ENCODE assay signal across 18 mouse cellular contexts in genomic region chr2:173119023-173119944, GRCm38 (mm10). TPM values are rescaled to one million over a fixed set of nuclear protein-coding genes. Genes with fewer than 3 reads are reported as not detected.
A peak's percentile ranks its signal among the peaks of the same experiment; 100 is the strongest.
DNase-seq lines count a peak whose midpoint lies in the region; ATAC-seq and TF ChIP-seq lines count a peak whose summit lies in the region.
"Had no signal": no experiment of that assay in that cellular context is flagged by ENCODE, and none has a peak within 500 bp of the region (broad histone marks: within the 10 kb centered on the region; RNA-seq: fewer than 3 reads in every experiment).

Ctcfl (minus strand) TSS chr2:173119525.

- 0 out of 2 replicates have a peak, but pooled peaks have one; percentile 10 for TF ChIP-seq CTCF in kidney, adult 2 months (conservative IDR thresholded peaks at IDR 0.05; ENCODE audit: insufficient read depth, insufficient read length, low read depth, low read length)
- TF ChIP-seq CTCF in intestine, postnatal 0 days (IDR thresholded peaks at IDR 0.05; ENCODE audit: low read depth) = peak; percentile 33

- H3K4me1 ChIP-seq in kidney, adult 2 months (ENCODE audit: control insufficient read depth, insufficient read depth, low read length) = peaks cover 7% of the 10 kb centered on the region; the same call in 1 of the 2 replicates
- H3K4me1 ChIP-seq in intestine, postnatal 0 days (replicated peaks; ENCODE audit: control insufficient read depth, insufficient read depth, low read length) = no peaks in the 10 kb centered on the region
- no peaks in the 10 kb centered on the region for H3K4me1 ChIP-seq in stomach, embryonic 15.5 days
- H3K4me1 ChIP-seq: neural tube, embryonic 12.5 days had no signal

- H3K36me3 ChIP-seq in kidney, adult 2 months (ENCODE audit: control insufficient read depth, insufficient read depth, low read length) = no peaks in the 10 kb centered on the region
- no peaks in the 10 kb centered on the region for H3K36me3 ChIP-seq in intestine, postnatal 0 days (ENCODE audit: control insufficient read depth, insufficient read depth)
- no peaks in the 10 kb centered on the region for H3K36me3 ChIP-seq in stomach, embryonic 15.5 days
- H3K36me3 ChIP-seq: limb, embryonic 15.5 days; neural tube, embryonic 12.5 days had no signal

- no peak for TF ChIP-seq POLR2A in kidney, adult 2 months (IDR thresholded peaks at IDR 0.05; ENCODE audit: low read depth, low read length)

- H3K27me3 ChIP-seq in kidney, adult 2 months (replicated peaks; ENCODE audit: control insufficient read depth, insufficient read depth, low read length) = no peaks in the 10 kb centered on the region
- H3K27me3 ChIP-seq in intestine, postnatal 0 days (replicated peaks; ENCODE audit: control insufficient read depth, insufficient read depth, low read length) = no peaks in the 10 kb centered on the region
- H3K27me3 ChIP-seq in stomach, embryonic 15.5 days (replicated peaks) = no peaks in the 10 kb centered on the region; the same call in 1 of the 2 replicates
- H3K27me3 ChIP-seq: limb, embryonic 15.5 days; neural tube, embryonic 12.5 days had no signal

- DNase-seq in kidney, adult 2 months = no peak
- no peak for DNase-seq in kidney, adult 9 months
- peak; percentile 76 for DNase-seq in R1 (ENCODE audit: low read depth, low spot score)
- DNase-seq in adrenal gland, postnatal 25 days = no peak
- no peak for DNase-seq in heart, adult 9 months (ENCODE audit: low spot score in 2 of 2)
- DNase-seq: B cell, adult 2 months; cerebellum, adult 9-10 months; gastrocnemius, postnatal 36 days; heart, postnatal 10 days had no signal

- no peaks in the 10 kb centered on the region for H3K9me3 ChIP-seq in intestine, postnatal 0 days (ENCODE audit: control insufficient read depth)
- H3K9me3 ChIP-seq in stomach, embryonic 15.5 days = no peaks in the 10 kb centered on the region
- H3K9me3 ChIP-seq: limb, embryonic 15.5 days; neural tube, embryonic 12.5 days had no signal

- H3K9ac ChIP-seq in intestine, postnatal 0 days (ENCODE audit: low read depth, low read length) = no peak within 1 kb of the TSS
- H3K9ac ChIP-seq in stomach, embryonic 15.5 days = no peak within 1 kb of the TSS
- H3K9ac ChIP-seq: limb, embryonic 15.5 days; neural tube, embryonic 12.5 days had no signal

- H3K4me2 ChIP-seq in intestine, postnatal 0 days (replicated peaks; ENCODE audit: low read depth) = no peak within 1 kb of the TSS
- no peak within 1 kb of the TSS for H3K4me2 ChIP-seq in stomach, embryonic 15.5 days
- H3K4me2 ChIP-seq: limb, embryonic 15.5 days; neural tube, embryonic 12.5 days had no signal

- 88% methylated on average over 35 of the region's 35 CpGs for WGBS in kidney, adult 2 months
- 89% methylated on average over 35 of the region's 35 CpGs for WGBS in intestine, postnatal 0 days
- 81% methylated on average over 35 of the region's 35 CpGs for WGBS in stomach, embryonic 15.5 days

- H3K4me3 ChIP-seq in kidney, adult 2 months (ENCODE audit: insufficient read depth, low read depth, low read length) = no peak within 1 kb of the TSS
- no peak within 1 kb of the TSS for H3K4me3 ChIP-seq in intestine, postnatal 0 days (ENCODE audit: low read depth, low read length)
- no peak within 1 kb of the TSS for H3K4me3 ChIP-seq in stomach, embryonic 15.5 days (replicated peaks)
- H3K4me3 ChIP-seq: left cerebral cortex, adult 2 months; limb, embryonic 15.5 days; neural tube, embryonic 12.5 days had no signal

- H3K27ac ChIP-seq in kidney, adult 2 months (ENCODE audit: insufficient read depth, low read depth, low read length) = no peak within 1 kb of the TSS
- H3K27ac ChIP-seq in intestine, postnatal 0 days (ENCODE audit: low read depth, low read length) = no peak within 1 kb of the TSS
- no peak within 1 kb of the TSS for H3K27ac ChIP-seq in stomach, embryonic 15.5 days
- H3K27ac ChIP-seq: hindbrain, postnatal 0 days; left cerebral cortex, adult 2 months; limb, embryonic 15.5 days; neural tube, embryonic 12.5 days had no signal

- no peak; the same call in 1 of the 2 replicates for ATAC-seq in intestine, postnatal 0 days
- ATAC-seq in stomach, embryonic 15.5 days (ENCODE audit: insufficient read depth, low FRiP score, low read depth) = peak; percentile 18; the same call in 1 of the 2 replicates
- no peak for ATAC-seq in megakaryocyte, adult 5-6 weeks (ENCODE audit: poor library complexity, severe bottlenecking)
- ATAC-seq: hindbrain, postnatal 0 days had no signal

RNA-seq across cellular contexts. Expression of gene Ctcfl, which starts in this region (rescaled TPM):
- 0.03 TPM in 2 replicates for polyA plus RNA-seq in kidney, adult 2 months (2012; rRNA removed)
- 0.82 and 1.0 TPM in 2 replicates for polyA plus RNA-seq in intestine, postnatal 0 days (2015; fragmentation: Nextera tagmentation; extraction: Ambion mirVana)
- 0.30 and 0.41 TPM in 2 replicates for polyA plus RNA-seq in stomach, embryonic 15.5 days (2015; fragmentation: Nextera tagmentation; extraction: Ambion mirVana)
- 0.11 TPM in 1 of 2 replicates, not detected in the other for total RNA-seq in megakaryocyte, adult 5-6 weeks (2015)
- total RNA-seq in megakaryocyte, adult 5-6 weeks (2017) = not detected in 2 replicates
- total RNA-seq in adrenal gland, postnatal 25 days (2021) = 0.09 TPM in 1 of 2 replicates, not detected in the other
- total RNA-seq: hindbrain, postnatal 0 days had no signal
- polyA plus RNA-seq: hindbrain, postnatal 0 days; large intestine, adult 2 months; spleen, adult 2 months had no signal

Comparison
In these comparisons a context has a peak if more than half of its experiments do, and no peak if none do; other contexts are left out.
1. Peak in ATAC-seq in stomach, embryonic 15.5 days; RNA of the gene not detected or under 1 TPM.